Mouse (Mus musculus): Measurements from ENCODE around the gene Pald1. TPM values are rescaled to one million over a fixed set of nuclear protein-coding genes. Genes with fewer than 3 reads are reported as not detected.

The Pald1 gene
- polyA plus RNA-seq, 1 experiment from 2014 or later, result 36.1 TPM

DNA sequence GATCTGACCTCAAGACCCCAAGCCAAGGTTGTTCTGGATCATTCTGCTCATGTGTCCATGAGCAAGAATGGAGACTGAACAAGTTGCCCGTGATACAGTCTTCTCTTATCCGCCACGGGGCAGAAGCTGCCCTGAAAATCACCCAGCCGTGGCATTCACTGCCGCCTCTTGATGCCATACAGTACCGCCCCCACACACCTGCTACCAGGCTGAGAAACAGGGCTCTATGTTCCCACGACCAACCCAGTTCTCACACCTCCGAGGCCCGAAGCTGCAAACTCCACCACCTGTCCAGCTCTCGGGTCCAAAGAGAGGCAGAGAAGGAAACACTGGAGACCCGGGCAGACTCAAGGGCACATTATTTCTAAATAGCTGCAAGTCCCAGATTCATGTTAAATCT, 45.7 kb downstream of the Pald1 start:
- Histone ChIP-seq H3K36me3 (peaks cover 27% of the 10 kb centered on the region), H3K9me3 (replicated peaks) (no peaks in the 10 kb centered on the region)
- WGBS, result 88% methylated on average over 11 of the region's 11 CpGs

DNA sequence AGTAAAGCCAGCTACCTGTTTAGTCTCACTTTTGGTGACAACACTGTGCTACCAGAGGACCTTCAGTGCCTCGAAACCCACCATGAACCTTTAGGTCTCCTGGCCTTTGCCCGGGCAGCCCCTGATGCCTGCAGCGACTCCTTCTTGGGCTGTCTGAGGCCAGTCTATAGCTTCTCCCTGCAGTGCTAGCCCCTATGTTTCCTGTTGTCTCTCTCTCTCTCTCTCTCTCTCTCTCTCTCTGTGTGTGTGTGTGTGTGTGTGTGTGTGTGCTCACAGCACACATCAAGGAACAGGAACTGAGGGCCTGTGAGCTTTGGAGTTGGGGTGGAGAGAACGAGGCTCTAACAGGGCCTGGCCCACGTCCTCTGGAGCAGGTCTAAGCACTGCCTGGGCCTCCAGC, 46.7 kb downstream of the Pald1 start:
- Histone ChIP-seq H3K27me3 (ENCODE audit: low read depth, poor library complexity, severe bottlenecking) (no peaks in the 10 kb centered on the region), H3K27ac (replicated peaks) (peak overlapping the region; percentile 39; the same call in 1 of the 2 replicates), H3K4me1 (peaks cover 12% of the 10 kb centered on the region), H3K4me3 (no peak overlapping the region), H3K9me3 (replicated peaks) (no peaks in the 10 kb centered on the region), H3K36me3 (peaks cover 19% of the 10 kb centered on the region)
- no peak for DNase-seq (ENCODE audit: low spot score)
- WGBS, result 82% methylated on average over 5 of the region's 5 CpGs

More for the DNA sequence above, 45.7 kb downstream of the Pald1 start:
- DNase-seq (ENCODE audit: low spot score), result no peak
- no peak overlapping the region for H3K27ac ChIP-seq (replicated peaks)
- peaks cover 12% of the 10 kb centered on the region for H3K4me1 ChIP-seq
- no peaks in the 10 kb centered on the region for H3K27me3 ChIP-seq (ENCODE audit: low read depth, poor library complexity, severe bottlenecking)
- no peak overlapping the region for H3K4me3 ChIP-seq

DNA sequence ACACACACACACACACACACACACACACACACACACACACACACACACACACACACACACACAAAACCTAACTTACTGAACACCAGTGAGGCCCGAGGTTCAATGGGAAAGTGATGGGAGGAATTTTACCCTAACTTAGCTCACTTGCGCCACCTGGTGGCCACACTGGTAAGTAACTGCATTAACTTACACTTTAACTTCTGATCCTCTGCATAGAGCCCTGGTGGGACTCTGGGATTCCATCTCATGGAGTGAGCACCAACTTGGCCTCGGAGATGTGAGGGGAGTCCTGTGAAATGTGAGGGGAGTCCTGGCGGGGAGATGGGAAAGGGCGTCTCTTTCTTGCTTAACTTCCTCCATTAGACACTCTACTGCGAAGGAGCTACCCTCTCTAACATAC, 47.2 kb downstream of the Pald1 start:
- Histone ChIP-seq H3K4me1 (peaks cover 12% of the 10 kb centered on the region), H3K27ac (replicated peaks) (no peak overlapping the region), H3K27me3 (ENCODE audit: low read depth, poor library complexity, severe bottlenecking) (no peaks in the 10 kb centered on the region), H3K9me3 (replicated peaks) (no peaks in the 10 kb centered on the region), H3K36me3 (peaks cover 19% of the 10 kb centered on the region), H3K4me3 (no peak overlapping the region)
- DNase-seq (ENCODE audit: low spot score), result peak; percentile 85
- 28% methylated on average over 6 of the region's 6 CpGs for WGBS

DNA sequence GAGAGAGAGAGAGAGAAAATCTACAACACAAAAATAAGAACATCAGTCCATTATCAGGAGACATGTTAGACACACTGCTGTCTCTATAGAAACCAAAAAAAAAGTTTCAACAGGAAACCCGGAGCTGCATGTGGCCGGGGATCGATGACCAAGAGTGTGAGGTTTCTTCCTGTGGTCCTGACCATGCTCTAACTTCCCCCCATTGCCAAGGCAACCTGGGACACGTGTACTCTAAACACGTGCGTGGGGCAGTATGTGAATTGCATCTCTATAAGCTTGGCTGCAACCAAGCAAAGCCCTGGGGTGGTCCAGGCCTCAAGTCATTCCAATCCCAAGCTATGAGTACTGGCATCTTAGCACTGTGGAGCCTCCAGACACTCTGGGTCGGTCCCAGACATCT, 48.8 kb downstream of the Pald1 start:
- no peak for DNase-seq (ENCODE audit: low spot score)
- WGBS, result 84% methylated on average over 7 of the region's 7 CpGs
- H3K4me1 ChIP-seq, result peaks cover 6% of the 10 kb centered on the region

DNA sequence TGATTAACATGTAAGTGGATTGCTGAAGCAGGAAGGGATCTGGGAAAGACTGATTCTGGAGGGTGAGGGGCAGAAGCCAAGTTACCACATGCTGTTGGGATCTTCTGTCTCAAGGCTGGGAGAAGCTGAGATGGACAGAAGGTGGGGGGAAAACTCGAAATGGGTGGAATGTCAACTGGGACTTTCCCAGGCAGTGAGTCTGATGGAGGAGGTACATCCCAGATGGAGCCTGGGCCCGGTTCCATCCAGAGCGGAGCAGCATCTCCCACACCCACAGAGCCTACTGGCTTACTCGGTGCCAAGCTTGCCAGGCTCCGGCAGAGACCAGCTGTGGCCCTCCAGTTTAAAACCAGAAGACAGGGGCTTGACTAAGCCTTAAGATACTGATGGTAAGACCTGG, 52.3 kb downstream of the Pald1 start:
- Histone ChIP-seq H3K27me3 (ENCODE audit: low read depth, poor library complexity, severe bottlenecking) (no peaks in the 10 kb centered on the region), H3K4me3 (no peak overlapping the region), H3K4me1 (peaks cover 32% of the 10 kb centered on the region), H3K27ac (replicated peaks) (no peak overlapping the region), H3K9me3 (replicated peaks) (no peaks in the 10 kb centered on the region), H3K36me3 (peaks cover 12% of the 10 kb centered on the region)
- no peak for DNase-seq (ENCODE audit: low spot score)
- WGBS, result 87% methylated on average over 5 of the region's 5 CpGs

More for the DNA sequence above, 48.8 kb downstream of the Pald1 start:
- Histone ChIP-seq H3K4me3 (no peak overlapping the region), H3K9me3 (replicated peaks) (no peaks in the 10 kb centered on the region), H3K27ac (replicated peaks) (no peak overlapping the region), H3K27me3 (ENCODE audit: low read depth, poor library complexity, severe bottlenecking) (no peaks in the 10 kb centered on the region), H3K36me3 (peaks cover 19% of the 10 kb centered on the region)

DNA sequence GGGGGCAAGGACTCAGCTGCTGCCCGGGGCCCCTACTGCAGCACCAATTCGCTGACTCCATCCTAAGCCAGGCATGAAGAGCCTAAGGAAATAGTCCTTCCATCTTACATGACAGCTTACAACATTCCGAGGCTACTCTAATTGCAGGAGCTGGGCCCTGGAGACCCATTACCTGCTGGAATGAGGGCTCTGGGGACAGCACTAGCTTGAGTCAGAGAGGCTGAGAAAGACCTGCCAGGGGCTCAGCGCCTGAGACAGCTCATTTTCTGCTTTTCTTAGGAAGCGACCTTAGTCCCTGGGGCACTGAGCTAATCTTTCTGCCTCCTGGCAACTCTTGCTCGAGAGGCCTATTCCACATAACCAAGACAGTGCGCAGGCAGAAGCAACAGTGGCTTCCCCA, 54.4 kb downstream of the Pald1 start:
- WGBS, result 46% methylated on average over 7 of the region's 7 CpGs
- no peak for DNase-seq (ENCODE audit: low spot score)

DNA sequence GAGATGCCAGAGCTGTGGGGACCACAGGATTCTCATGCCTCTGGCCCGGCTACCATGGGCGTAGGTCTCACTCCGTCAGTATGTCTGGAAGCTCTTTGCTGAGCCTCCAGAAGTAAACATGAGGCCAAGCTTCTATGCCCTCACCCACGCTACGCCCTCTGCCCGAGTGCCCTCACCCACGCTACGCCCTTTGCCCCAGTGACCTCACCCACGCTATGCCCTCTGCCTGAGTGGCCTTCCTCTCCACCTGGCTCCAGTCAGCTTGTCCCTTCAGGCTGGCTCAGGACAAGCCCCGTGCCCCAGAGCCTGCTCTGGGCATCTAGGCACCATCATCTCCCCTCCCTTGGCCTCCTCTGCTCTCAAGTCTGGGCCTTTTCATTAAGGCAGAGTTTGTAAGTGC, 55.8 kb downstream of the Pald1 start:
- WGBS, result 87% methylated on average over 10 of the region's 10 CpGs
- H3K27ac ChIP-seq (replicated peaks), result peak overlapping the region; percentile 52

More for the DNA sequence above, 54.4 kb downstream of the Pald1 start:
- H3K27ac ChIP-seq (replicated peaks), result no peak overlapping the region
- peaks cover 9% of the 10 kb centered on the region for H3K36me3 ChIP-seq
- H3K27me3 ChIP-seq (ENCODE audit: low read depth, poor library complexity, severe bottlenecking), result no peaks in the 10 kb centered on the region
- no peaks in the 10 kb centered on the region for H3K9me3 ChIP-seq (replicated peaks)
- H3K4me3 ChIP-seq, result no peak overlapping the region
- peaks cover 37% of the 10 kb centered on the region for H3K4me1 ChIP-seq

DNA sequence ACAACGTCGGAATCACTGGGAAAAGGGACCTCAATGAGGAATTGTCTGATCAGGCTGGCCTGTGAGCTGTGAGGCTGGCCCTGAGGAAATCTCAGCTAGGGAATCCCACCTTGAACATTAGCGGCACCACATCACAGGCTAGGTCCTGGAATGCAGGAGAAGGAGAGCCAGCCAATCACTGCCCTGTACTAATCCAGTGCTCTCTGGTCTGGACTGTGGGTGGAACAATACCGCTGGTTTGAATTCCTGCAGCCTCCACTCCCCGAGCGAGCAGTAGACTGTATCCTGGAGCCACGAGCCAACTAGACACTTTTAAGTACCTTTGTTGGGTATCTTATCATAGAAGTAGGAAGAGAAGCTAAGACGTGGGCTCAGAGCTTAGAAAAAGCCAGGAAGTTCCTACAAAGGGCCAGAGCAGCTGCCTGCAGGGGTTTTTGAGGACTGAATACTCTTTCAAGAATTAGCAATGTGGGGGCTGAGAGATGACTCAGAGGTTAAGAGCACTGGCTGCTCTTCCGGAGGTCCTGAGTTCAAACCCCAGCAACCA, 57.5 kb downstream of the Pald1 start:
- Histone ChIP-seq H3K27me3 (ENCODE audit: low read depth, poor library complexity, severe bottlenecking) (no peaks in the 10 kb centered on the region), H3K36me3 (peaks cover 25% of the 10 kb centered on the region), H3K9me3 (replicated peaks) (no peaks in the 10 kb centered on the region; the same call in 1 of the 2 replicates), H3K4me3 (no peak overlapping the region), H3K27ac (replicated peaks) (peak overlapping the region; percentile 28; the same call in 1 of the 2 replicates), H3K4me1 (peaks cover 37% of the 10 kb centered on the region)
- 43% methylated on average over 9 of the region's 9 CpGs for WGBS
- no peak for DNase-seq (ENCODE audit: low spot score)

More for the DNA sequence above, 55.8 kb downstream of the Pald1 start:
- Histone ChIP-seq H3K9me3 (replicated peaks) (no peaks in the 10 kb centered on the region; the same call in 1 of the 2 replicates), H3K36me3 (peaks cover 13% of the 10 kb centered on the region), H3K4me1 (peaks cover 37% of the 10 kb centered on the region), H3K27me3 (ENCODE audit: low read depth, poor library complexity, severe bottlenecking) (no peaks in the 10 kb centered on the region), H3K4me3 (no peak overlapping the region)
- DNase-seq (ENCODE audit: low spot score), result no peak

DNA sequence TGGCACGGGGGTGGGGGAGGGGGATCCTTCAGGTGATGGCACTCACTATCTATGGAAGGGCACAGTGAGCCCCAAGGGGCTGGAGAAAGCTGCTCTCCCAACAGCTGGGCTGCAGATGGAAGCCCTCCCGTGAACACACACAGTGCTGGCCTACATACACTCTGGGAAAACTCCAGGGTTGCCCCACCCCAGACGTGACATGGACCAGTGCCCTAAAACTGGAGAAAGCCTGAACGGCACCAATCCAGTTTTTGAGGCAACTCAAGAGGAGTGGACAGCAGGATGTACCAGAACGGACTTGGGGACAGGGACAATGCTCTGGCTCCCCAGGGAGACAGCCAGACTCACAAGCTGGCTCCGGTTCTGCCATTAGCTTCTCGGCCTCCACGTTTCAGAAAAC, 58.6 kb downstream of the Pald1 start:
- Histone ChIP-seq H3K27ac (replicated peaks) (no peak overlapping the region; the same call in 1 of the 2 replicates), H3K9me3 (replicated peaks) (no peaks in the 10 kb centered on the region; the same call in 1 of the 2 replicates), H3K27me3 (ENCODE audit: low read depth, poor library complexity, severe bottlenecking) (no peaks in the 10 kb centered on the region), H3K36me3 (peaks cover 36% of the 10 kb centered on the region), H3K4me1 (peaks cover 37% of the 10 kb centered on the region), H3K4me3 (no peak overlapping the region)
- WGBS, result 77% methylated on average over 8 of the region's 8 CpGs
- DNase-seq (ENCODE audit: low spot score), result no peak

DNA sequence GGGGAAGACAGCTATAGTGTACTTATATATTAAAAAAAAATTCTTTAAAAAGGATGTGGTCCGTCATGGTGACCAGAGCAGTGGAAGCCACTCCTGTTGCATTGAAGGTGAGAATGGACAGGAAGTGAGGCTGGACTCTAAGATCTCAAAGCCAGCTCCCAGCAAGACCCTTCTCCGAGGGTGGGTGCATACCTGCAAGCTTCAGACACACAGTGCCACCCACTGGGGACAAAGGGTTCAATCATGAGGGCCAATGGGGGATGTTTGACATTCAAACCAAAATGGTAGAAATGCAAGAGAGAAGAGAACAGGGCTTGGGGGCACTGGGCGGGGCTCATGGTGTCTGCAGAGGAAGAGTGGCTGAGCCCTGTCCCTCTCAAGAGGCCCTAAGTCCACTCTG, 64.8 kb downstream of the Pald1 start:
- H3K9me3 ChIP-seq (replicated peaks), result no peaks in the 10 kb centered on the region; the same call in 1 of the 2 replicates
- peaks cover 34% of the 10 kb centered on the region for H3K36me3 ChIP-seq
- 91% methylated on average over 3 of the region's 3 CpGs for WGBS
- no peak overlapping the region for H3K4me3 ChIP-seq
- no peak overlapping the region for H3K27ac ChIP-seq (replicated peaks)
- no peaks in the 10 kb centered on the region for H3K27me3 ChIP-seq (ENCODE audit: low read depth, poor library complexity, severe bottlenecking)
- DNase-seq (ENCODE audit: low spot score), result no peak
- H3K4me1 ChIP-seq, result peaks cover 12% of the 10 kb centered on the region; the same call in 1 of the 2 replicates

DNA sequence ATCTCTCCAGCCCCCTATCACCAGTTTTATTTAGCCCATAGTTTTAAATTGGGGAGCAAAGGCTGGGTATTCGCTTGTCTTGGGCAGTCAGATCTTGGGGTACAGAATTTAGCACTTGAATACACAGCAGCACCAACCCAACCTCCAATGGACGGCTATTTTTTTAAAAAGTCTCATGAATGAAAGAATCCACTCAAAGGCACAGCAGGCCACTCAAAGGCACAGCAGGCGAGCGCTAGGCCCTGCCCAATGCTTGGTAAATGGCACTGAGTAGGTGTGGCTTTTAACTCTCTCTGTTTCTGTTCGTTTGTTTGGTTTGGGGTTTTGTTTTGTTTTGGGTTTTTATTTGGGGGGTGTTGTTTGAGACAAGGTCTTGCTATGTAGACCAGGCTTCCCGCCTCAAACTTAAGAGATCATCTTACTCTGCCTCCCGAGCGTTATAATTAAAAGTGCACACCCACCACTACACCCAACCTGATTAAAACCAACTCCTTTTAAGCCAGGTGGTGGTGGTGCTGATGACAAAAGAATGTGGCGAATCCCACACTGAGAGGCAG, 67.9 kb downstream of the Pald1 start:
- Histone ChIP-seq H3K4me3 (no peak overlapping the region), H3K4me1 (peaks cover 16% of the 10 kb centered on the region), H3K36me3 (peaks cover 8% of the 10 kb centered on the region), H3K9me3 (replicated peaks) (no peaks in the 10 kb centered on the region), H3K27ac (replicated peaks) (no peak overlapping the region), H3K27me3 (ENCODE audit: low read depth, poor library complexity, severe bottlenecking) (no peaks in the 10 kb centered on the region)
- 14% methylated on average over 9 of the region's 9 CpGs for WGBS
- no peak for DNase-seq (ENCODE audit: low spot score)

DNA sequence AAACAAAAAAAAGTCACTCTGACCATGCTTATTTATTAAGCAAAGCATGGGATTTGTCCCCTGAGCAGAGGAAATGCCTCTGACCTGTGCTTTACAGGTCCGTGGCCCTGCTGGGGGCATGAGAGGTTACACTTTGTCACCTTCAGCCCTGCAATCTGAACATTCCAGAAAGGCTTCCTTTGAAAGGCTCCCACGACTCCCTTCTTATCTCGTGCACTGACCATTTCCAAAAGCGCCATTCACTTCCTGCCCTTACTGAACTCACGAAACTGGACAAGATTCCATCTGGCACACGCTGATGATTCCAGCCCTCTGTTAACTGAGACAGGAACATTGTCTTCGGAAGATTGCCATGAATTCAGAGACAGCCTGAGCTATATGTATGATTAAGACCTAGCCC, 69.6 kb downstream of the Pald1 start:
- no peaks in the 10 kb centered on the region for H3K27me3 ChIP-seq (ENCODE audit: low read depth, poor library complexity, severe bottlenecking)
- DNase-seq (ENCODE audit: low spot score), result no peak
- no peak overlapping the region for H3K4me3 ChIP-seq
- H3K9me3 ChIP-seq (replicated peaks), result no peaks in the 10 kb centered on the region
- no peaks in the 10 kb centered on the region for H3K36me3 ChIP-seq
- H3K27ac ChIP-seq (replicated peaks), result no peak overlapping the region
- 69% methylated on average over 7 of the region's 7 CpGs for WGBS
- H3K4me1 ChIP-seq, result peaks cover 26% of the 10 kb centered on the region

DNA sequence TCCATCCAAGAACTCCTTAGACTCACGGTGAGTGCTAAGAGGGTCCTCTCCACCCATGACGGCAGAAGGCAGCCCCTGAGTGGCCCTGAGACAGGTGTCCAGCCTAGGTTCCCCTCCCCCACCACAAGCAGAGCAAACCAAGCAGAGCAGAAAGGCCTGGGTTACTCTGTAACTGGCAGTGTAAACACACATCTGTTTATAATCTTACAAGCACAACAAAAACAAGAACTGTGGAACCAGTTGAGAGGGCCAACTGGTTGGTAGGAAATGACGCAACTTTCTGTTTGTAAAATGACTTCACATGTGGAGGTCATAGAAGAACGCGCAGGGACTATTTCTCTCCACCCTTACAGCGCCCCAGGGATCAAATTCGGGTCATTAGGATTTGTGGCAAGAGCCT, 70.6 kb downstream of the Pald1 start:
- Histone ChIP-seq H3K4me1 (peaks cover 30% of the 10 kb centered on the region), H3K9me3 (replicated peaks) (no peaks in the 10 kb centered on the region), H3K27me3 (ENCODE audit: low read depth, poor library complexity, severe bottlenecking) (no peaks in the 10 kb centered on the region), H3K27ac (replicated peaks) (no peak overlapping the region), H3K4me3 (no peak overlapping the region), H3K36me3 (no peaks in the 10 kb centered on the region)
- DNase-seq (ENCODE audit: low spot score), result no peak
- WGBS, result 70% methylated on average over 7 of the region's 7 CpGs

Data from midbrain, embryonic 10.5 days (tissue).